Mouse (Mus musculus) C2C12 (cell line): ENCODE results near the gene Rnf4.

ENCODE experiments used
- CEBPB ChIP-seq: IDR thresholded peaks from one replicate; pipeline ENCODE4 v1.6.1; 2011; ENCODE audit warnings: low read depth, mild to moderate bottlenecking, control low read depth, moderate library complexity
- CTCF ChIP-seq: IDR thresholded peaks from one replicate; pipeline ENCODE4 v1.5.1; 2011; ENCODE audit not compliant: control insufficient read depth, insufficient read depth, insufficient read length
- MAX ChIP-seq: IDR thresholded peaks from one replicate; pipeline ENCODE4 v1.6.1; 2011; ENCODE audit warnings: mild to moderate bottlenecking, control low read depth
- USF1 ChIP-seq: IDR thresholded peaks from one replicate; pipeline ENCODE4 v1.6.1; 2011; ENCODE audit warnings: low read depth, mild to moderate bottlenecking, control low read depth, moderate library complexity

DNA sequence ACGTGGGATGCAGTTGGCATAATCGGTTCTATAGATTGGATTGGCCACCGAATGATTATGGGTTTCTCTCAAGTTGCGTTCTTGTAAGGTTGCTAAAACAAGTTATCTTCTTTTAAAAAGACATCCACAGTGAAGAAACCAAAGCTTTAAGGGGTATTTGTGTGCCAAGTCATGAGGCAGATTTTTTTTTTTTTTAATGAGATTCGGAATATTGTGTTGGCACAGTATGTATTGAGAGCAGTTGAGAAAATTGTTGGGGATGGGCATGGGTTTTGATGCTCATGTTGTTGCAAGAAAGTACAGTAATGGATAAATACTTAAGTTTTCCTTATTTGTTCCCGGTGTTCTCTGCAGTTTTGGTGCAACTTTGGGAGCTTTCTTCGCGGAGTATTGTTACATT, 34.8 kb downstream of the Rnf4 start:
- TF ChIP-seq CTCF (no peak), CEBPB (no peak), MAX (no peak), USF1 (no peak)
